ENCODE assay signal across 10 mouse cellular contexts in the genomic region with DNA sequence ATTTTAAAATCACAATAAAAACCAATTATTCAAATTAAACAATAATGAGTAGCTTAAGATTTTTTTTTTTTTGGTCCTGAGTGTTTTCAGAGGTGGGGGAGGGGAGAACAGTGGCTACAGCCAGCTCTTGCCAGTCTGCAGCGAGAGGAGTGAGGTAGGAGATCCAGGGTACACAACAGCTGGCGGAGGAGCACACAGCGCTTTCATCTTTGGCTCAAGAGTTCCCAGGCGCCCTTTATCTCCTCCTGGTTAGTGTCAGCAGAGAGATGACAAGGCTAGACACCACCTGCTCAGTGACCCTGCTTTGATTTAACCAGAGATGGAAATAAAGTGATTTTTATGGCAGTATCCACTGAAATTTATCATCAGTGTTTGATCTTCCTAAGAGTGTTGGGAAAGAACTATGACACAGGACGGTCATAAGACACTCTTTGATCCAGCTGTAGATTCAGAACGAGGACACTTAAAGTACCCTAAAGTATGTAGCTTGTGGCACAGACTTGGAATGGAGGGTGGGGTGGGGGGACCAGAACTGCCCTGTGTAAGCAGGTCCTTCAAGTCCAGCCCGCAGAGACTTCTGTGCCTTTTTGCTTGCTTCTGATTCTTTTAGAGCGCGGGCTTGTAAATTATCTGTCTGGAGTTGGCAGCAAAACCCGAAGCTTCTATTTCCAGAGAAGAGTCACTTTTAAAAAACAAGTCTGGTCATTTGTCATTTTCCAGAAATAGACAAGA. TPM values are rescaled to one million over a fixed set of nuclear protein-coding genes. Genes with fewer than 3 reads are reported as not detected.
DNase-seq lines count a peak whose midpoint lies in the region; ATAC-seq and TF ChIP-seq lines count a peak whose summit lies in the region.
"Had no signal": no experiment of that assay in that cellular context is flagged by ENCODE, and none has a peak within 500 bp of the region (broad histone marks: within the 10 kb centered on the region; RNA-seq: fewer than 3 reads in every experiment).

No protein-coding gene starts in this region.

- peak overlapping the region; percentile 44 for H3K4me2 ChIP-seq in lung, postnatal 0 days (replicated peaks; ENCODE audit: low read depth, low read length)
- peak overlapping the region; percentile 13; the same call in 1 of the 2 replicates for H3K4me2 ChIP-seq in liver, embryonic 16.5 days (ENCODE audit: low read depth, low read length)

- H3K4me3 ChIP-seq in lung, postnatal 0 days (ENCODE audit: low read depth, low read length), result no peak overlapping the region
- no peak overlapping the region for H3K4me3 ChIP-seq in liver, embryonic 16.5 days (ENCODE audit: low read depth, low read length)
- H3K4me3 ChIP-seq: midbrain, embryonic 12.5 days had no signal

- H3K9ac ChIP-seq in lung, postnatal 0 days (replicated peaks; ENCODE audit: low read depth), result no peak overlapping the region
- H3K9ac ChIP-seq in liver, embryonic 16.5 days (ENCODE audit: low read depth, low read length), result no peak overlapping the region
- H3K9ac ChIP-seq: midbrain, embryonic 12.5 days had no signal

- H3K27me3 ChIP-seq in lung, postnatal 0 days (replicated peaks; ENCODE audit: insufficient read depth, low read length), result no peaks in the 10 kb centered on the region
- no peaks in the 10 kb centered on the region; the same call in none of the 2 replicates for H3K27me3 ChIP-seq in liver, embryonic 16.5 days (ENCODE audit: control insufficient read depth, insufficient read depth, low read depth, low read length)

- 10% methylated on average over 10 of the region's 10 CpGs for WGBS in lung, postnatal 0 days
- 37% methylated on average over 10 of the region's 10 CpGs for WGBS in liver, embryonic 16.5 days (ENCODE audit: insufficient replicate concordance)

- no peak for TF ChIP-seq CTCF in lung, postnatal 0 days (IDR thresholded peaks at IDR 0.05)

- no peaks in the 10 kb centered on the region for H3K9me3 ChIP-seq in lung, postnatal 0 days (ENCODE audit: low read length)
- no peaks in the 10 kb centered on the region for H3K9me3 ChIP-seq in liver, embryonic 16.5 days (replicated peaks; ENCODE audit: control insufficient read depth, low read length)
- H3K9me3 ChIP-seq: midbrain, embryonic 12.5 days had no signal

- H3K36me3 ChIP-seq in lung, postnatal 0 days (ENCODE audit: insufficient read depth, low read length), result no peaks in the 10 kb centered on the region
- H3K36me3 ChIP-seq in liver, embryonic 16.5 days (ENCODE audit: control insufficient read depth, insufficient read depth), result no peaks in the 10 kb centered on the region
- H3K36me3 ChIP-seq: midbrain, embryonic 12.5 days had no signal

- ATAC-seq in lung, postnatal 0 days, result no peak
- ATAC-seq in liver, embryonic 16.5 days (ENCODE audit: low read depth), result no peak

- H3K4me1 ChIP-seq in lung, postnatal 0 days (ENCODE audit: insufficient read depth, low read depth, low read length), result peaks cover 7% of the 10 kb centered on the region; the same call in 1 of the 2 replicates
- no peaks in the 10 kb centered on the region for H3K4me1 ChIP-seq in liver, embryonic 16.5 days (ENCODE audit: control insufficient read depth, low read depth, low read length)
- H3K4me1 ChIP-seq: midbrain, embryonic 12.5 days had no signal

- peak; percentile 7 for DNase-seq in adrenal gland, adult 2 months
- no peak for DNase-seq in adrenal gland, adult 8-10 months
- no peak for DNase-seq in lung, postnatal 0 days (ENCODE audit: low spot score)
- no peak for DNase-seq in lung, postnatal 25 days (ENCODE audit: low spot score)
- no peak for DNase-seq in testis, postnatal 10 days (ENCODE audit: low spot score)
- no peak for DNase-seq in cerebellum, adult 11-12 months
- no peak for DNase-seq in yolk sac, embryonic 10.5 days (ENCODE audit: low spot score)
- DNase-seq: thymus, postnatal 4 days had no signal

- no peak overlapping the region for H3K27ac ChIP-seq in lung, postnatal 0 days (ENCODE audit: low read length)
- H3K27ac ChIP-seq in liver, embryonic 16.5 days (ENCODE audit: low read length), result no peak overlapping the region
- H3K27ac ChIP-seq: midbrain, embryonic 12.5 days had no signal

- TF ChIP-seq EP300 in lung, postnatal 0 days (IDR thresholded peaks at IDR 0.05), result no peak

RNA-seq across cellular contexts. Expression of a gene that starts 46.1 kb away (rescaled TPM):
- total RNA-seq in adrenal gland, adult 2 months (2021), result not detected
- polyA plus RNA-seq in adrenal gland, adult 2 months (2012; rRNA removed), result not detected in 2 replicates
- total RNA-seq in adrenal gland, adult 8-10 months (2022), result under 1 TPM in 1 of 4 experiments, not detected in 3; 0.07 TPM
- polyA plus RNA-seq in lung, postnatal 0 days (2015; fragmentation: Nextera tagmentation; extraction: Ambion mirVana), result 0.29 and 0.42 TPM in 2 replicates
- polyA plus RNA-seq in liver, embryonic 16.5 days (2015; fragmentation: Nextera tagmentation; extraction: Ambion mirVana), result not detected in 2 replicates
- polyA plus RNA-seq: midbrain, embryonic 12.5 days had no signal
